Mouse (Mus musculus) spleen, embryonic (tissue): ENCODE results near the gene Tle3.

Experiments used
- CTCF ChIA-PET: fragments of 350-600 bp; sonication (Branson Sonifier 250); formaldehyde crosslinking; loops from one replicate; lab custom pipeline; 2022; lab: Charles Lee

Tle3 gene

GRCm38 (mm10) chr9:61392338-61392620, 20.1 kb downstream of the Tle3 start:
- CTCF ChIA-PET = interaction anchor here (0.5 kb wide), 1 partner anchor 374 kb away, joined by 3 read pairs; no protein-coding TSS in a partner anchor

GRCm38 (mm10) chr9:61393161-61393560, 21.0 kb downstream of the Tle3 start:
- CTCF ChIA-PET = interaction anchor here (0.5 to 0.6 kb wide), 2 partner anchors 36 to 597 kb away, joined by 4 to 5 read pairs; no protein-coding TSS in a partner anchor

GRCm38 (mm10) chr9:61393847-61394246, 21.7 kb downstream of the Tle3 start:
- CTCF ChIA-PET = interaction anchor here (0.5 to 0.6 kb wide), 2 partner anchors 37 to 598 kb away, joined by 4 to 5 read pairs; no protein-coding TSS in a partner anchor

GRCm38 (mm10) chr9:61395071-61395470, 22.9 kb downstream of the Tle3 start:
- CTCF ChIA-PET = no interaction called here

GRCm38 (mm10) chr9:61396474-61396873, 24.3 kb downstream of the Tle3 start:
- CTCF ChIA-PET = no interaction called here

- CTCF ChIA-PET = no interaction called here
Observed at GRCm38 (mm10) chr9:61397130-61397529, 25.0 kb downstream of the Tle3 start.

- CTCF ChIA-PET = no interaction called here
Observed at GRCm38 (mm10) chr9:61398160-61398559, 26.0 kb downstream of the Tle3 start.

GRCm38 (mm10) chr9:61400132-61400531, 28.0 kb downstream of the Tle3 start:
- CTCF ChIA-PET = no interaction called here

GRCm38 (mm10) chr9:61401664-61402063, 29.5 kb downstream of the Tle3 start:
- CTCF ChIA-PET = no interaction called here

- CTCF ChIA-PET = no interaction called here
Observed at GRCm38 (mm10) chr9:61402268-61402667, 30.1 kb downstream of the Tle3 start.

GRCm38 (mm10) chr9:61402716-61403115, 30.6 kb downstream of the Tle3 start:
- CTCF ChIA-PET = no interaction called here

GRCm38 (mm10) chr9:61403866-61404614, 31.9 kb downstream of the Tle3 start:
- CTCF ChIA-PET = interaction anchor here (0.9 kb wide), 1 partner anchor 276 kb away, joined by 3 read pairs; no protein-coding TSS in a partner anchor

- CTCF ChIA-PET = interaction anchor here (0.9 kb wide), 1 partner anchor 276 kb away, joined by 3 read pairs; no protein-coding TSS in a partner anchor
Observed at GRCm38 (mm10) chr9:61404615-61404980, 32.4 kb downstream of the Tle3 start.

GRCm38 (mm10) chr9:61404998-61405621, 32.9 kb downstream of the Tle3 start:
- CTCF ChIA-PET = no interaction called here

GRCm38 (mm10) chr9:61406343-61406742, 34.2 kb downstream of the Tle3 start:
- CTCF ChIA-PET = no interaction called here

- CTCF ChIA-PET = no interaction called here
Observed at GRCm38 (mm10) chr9:61409046-61409445, 36.9 kb downstream of the Tle3 start.

- CTCF ChIA-PET = no interaction called here
Observed at GRCm38 (mm10) chr9:61413665-61414456, 41.7 kb downstream of the Tle3 start.

GRCm38 (mm10) chr9:61416571-61416970, 44.4 kb downstream of the Tle3 start:
- CTCF ChIA-PET = no interaction called here

GRCm38 (mm10) chr9:61421626-61422025, 49.5 kb downstream of the Tle3 start:
- CTCF ChIA-PET = no interaction called here

GRCm38 (mm10) chr9:61424245-61424644, 52.1 kb downstream of the Tle3 start:
- CTCF ChIA-PET = no interaction called here

- CTCF ChIA-PET = no interaction called here
Observed at GRCm38 (mm10) chr9:61426493-61426892, 54.3 kb downstream of the Tle3 start.

- CTCF ChIA-PET = no interaction called here
Observed at GRCm38 (mm10) chr9:61427051-61427450, 54.9 kb downstream of the Tle3 start.
